Mouse (Mus musculus) testis, adult 2 months (tissue): ENCODE results near the gene Ppm1m.

Experiments
- CTCF ChIP-seq: fragments of 200-500 bp; IDR thresholded peaks from 2 replicates; pipeline ENCODE4 v1.5.1; 2012; ENCODE audit warnings: low read depth, mild to moderate bottlenecking, inconsistent platforms, low read length, moderate library complexity; ENCODE audit not compliant: control insufficient read depth, insufficient read depth, insufficient replicate concordance
- POLR2A ChIP-seq: fragments of 200-500 bp; IDR thresholded peaks from 2 replicates; pipeline ENCODE4 v1.6.1; 2012; ENCODE audit warnings: low read depth, mild to moderate bottlenecking, inconsistent platforms, low read length, moderate library complexity; ENCODE audit not compliant: control insufficient read depth

GRCm38 (mm10) chr9:106171346-106172158, 28.0 kb downstream of the Ppm1m start:
- TF ChIP-seq CTCF (no peak), POLR2A (peak; percentile 45; the same call in 1 of the 2 replicates)
